Mouse (Mus musculus) kidney, postnatal 0 days (tissue): ENCODE results near the gene Serpinc1. TPM values are rescaled to one million over a fixed set of nuclear protein-coding genes. Genes with fewer than 3 reads are reported as not detected.

Source experiments
- ATAC-seq: fragments of 200-750 bp; cut with Nextera tagmentation; replicated peaks from 2 replicates; pipeline ENCODE4 v1.8.0; 2017; ENCODE audit warnings: low read depth, moderate number of reproducible peaks, moderate TSS enrichment, moderate library complexity; ENCODE audit not compliant: low FRiP score
- DNase-seq: peaks from one replicate; pipeline ENCODE4 v3.0.0-alpha.2; 2016; ENCODE audit warnings: low spot score
- H3K27ac ChIP-seq: fragments of 300-500 bp; sonication (generic); 2 replicates; pipeline ENCODE4 v1.5.1; 2014; ENCODE audit warnings: mild to moderate bottlenecking
- H3K27me3 ChIP-seq: fragments of 300-500 bp; sonication (generic); 2 replicates; pipeline ENCODE4 v1.6.1; 2014; ENCODE audit warnings: low read length, mixed read lengths; ENCODE audit not compliant: insufficient read depth
- H3K36me3 ChIP-seq: fragments of 300-500 bp; sonication (generic); 2 replicates; pipeline ENCODE4 v1.6.1; 2014; ENCODE audit warnings: low read length, mixed read lengths; ENCODE audit not compliant: insufficient read depth
- H3K4me1 ChIP-seq: fragments of 300-500 bp; sonication (generic); replicated peaks from 2 replicates; pipeline ENCODE4 v1.6.1; 2014; ENCODE audit warnings: antibody characterized with exemption, low read length, mixed read lengths; ENCODE audit not compliant: insufficient read depth
- H3K4me2 ChIP-seq: fragments of 300-500 bp; sonication (generic); 2 replicates; pipeline ENCODE4 v1.6.1; 2014; ENCODE audit warnings: mild to moderate bottlenecking, low read length, moderate library complexity, mixed read lengths
- H3K4me3 ChIP-seq: fragments of 300-500 bp; sonication (generic); replicated peaks from 2 replicates; pipeline ENCODE4 v1.5.1; 2014; ENCODE audit warnings: low read depth, low read length
- H3K9ac ChIP-seq: fragments of 300-500 bp; sonication (generic); 2 replicates; pipeline ENCODE4 v1.6.1; 2014; ENCODE audit warnings: low read depth, low read length
- H3K9me3 ChIP-seq: fragments of 300-500 bp; sonication (generic); replicated peaks from 2 replicates; pipeline ENCODE4 v1.6.1; 2016; ENCODE audit warnings: low read length, inconsistent platforms, mixed read lengths
- CTCF ChIP-seq: IDR thresholded peaks from 2 replicates; pipeline ENCODE4 v1.5.1; 2016; ENCODE audit warnings: antibody characterized with exemption, low read depth, mild to moderate bottlenecking, moderate library complexity
- WGBS: fragments of 180-500 bp; shearing (Covaris S2); extraction: QIAGEN DNeasy Blood & Tissue Kit; methylation state at CpG from one replicate; pipeline ENCODE4 v1.1.7; 2014; 5-methylcytosine and 5-hydroxymethylcytosine counted together
- polyA plus RNA-seq: library from polyadenylated mRNA; unstranded; fragments of >200 nt; fragmentation: Nextera tagmentation; extraction: Ambion mirVana; gene quantifications from 2 replicates; pipeline ENCODE4 v1.2.1, GENCODE M21; 2015

Serpinc1 gene
- polyA plus RNA-seq, result 1.8 TPM in 2 replicates

- TF ChIP-seq CTCF, result no peak
- no peaks in the 10 kb centered on the region for H3K36me3 ChIP-seq
- H3K27me3 ChIP-seq, result no peaks in the 10 kb centered on the region
- H3K4me1 ChIP-seq, result no peaks in the 10 kb centered on the region
- H3K4me3 ChIP-seq, result no peak within 1 kb of the TSS
- 90% methylated on average over 4 of the region's 4 CpGs for WGBS
- no peak for DNase-seq
- ATAC-seq, result no peak
- H3K27ac ChIP-seq, result no peak within 1 kb of the TSS
- H3K9ac ChIP-seq, result no peak within 1 kb of the TSS
- H3K9me3 ChIP-seq, result no peaks in the 10 kb centered on the region
- H3K4me2 ChIP-seq, result no peak within 1 kb of the TSS
These were observed at the start of gene Serpinc1 for GRCm38 (mm10) chr1:160978071-160978735. Serpinc1 (plus strand) TSS chr1:160978585.

GRCm38 (mm10) chr1:160931320-160931719, 47.1 kb upstream of the Serpinc1 start:
- no peak overlapping the region for H3K4me3 ChIP-seq
- no peaks in the 10 kb centered on the region for H3K4me1 ChIP-seq
- no peak overlapping the region for H3K4me2 ChIP-seq
- H3K9me3 ChIP-seq, result no peaks in the 10 kb centered on the region
- no peak overlapping the region for H3K27ac ChIP-seq
- 0 out of 2 replicates have a peak, but pooled peaks cover 7% of the 10 kb centered on the region for H3K36me3 ChIP-seq
- no peak for DNase-seq
- ATAC-seq, result no peak
- TF ChIP-seq CTCF, result no peak
- H3K9ac ChIP-seq, result no peak overlapping the region
- no peaks in the 10 kb centered on the region for H3K27me3 ChIP-seq

GRCm38 (mm10) chr1:160933896-160934482, 44.4 kb upstream of the Serpinc1 start:
- Histone ChIP-seq H3K9me3 (no peaks in the 10 kb centered on the region), H3K27me3 (no peaks in the 10 kb centered on the region), H3K4me1 (no peaks in the 10 kb centered on the region), H3K9ac (no peak overlapping the region), H3K4me3 (no peak overlapping the region), H3K36me3 (peaks cover 12% of the 10 kb centered on the region; the same call in 1 of the 2 replicates), H3K27ac (no peak overlapping the region), H3K4me2 (no peak overlapping the region)
- DNase-seq (peak; percentile 86), ATAC-seq (no peak)
- peak; percentile 73 for TF ChIP-seq CTCF
- WGBS, result 67% methylated on average over 4 of the region's 4 CpGs

- TF ChIP-seq CTCF, result peak; percentile 67
- H3K4me2 ChIP-seq, result no peak overlapping the region
- ATAC-seq (peak; percentile 40; the same call in 1 of the 2 replicates), DNase-seq (peak; percentile 35)
- no peak overlapping the region for H3K27ac ChIP-seq
- no peaks in the 10 kb centered on the region for H3K27me3 ChIP-seq
- H3K9ac ChIP-seq, result no peak overlapping the region
- no peak overlapping the region for H3K4me3 ChIP-seq
- WGBS, result 89% methylated on average over 6 of the region's 6 CpGs
- H3K9me3 ChIP-seq, result no peaks in the 10 kb centered on the region
- peaks cover 20% of the 10 kb centered on the region for H3K36me3 ChIP-seq
- no peaks in the 10 kb centered on the region for H3K4me1 ChIP-seq
These were observed 42.8 kb upstream of the Serpinc1 start for GRCm38 (mm10) chr1:160935551-160935950.

- Histone ChIP-seq H3K27me3 (no peaks in the 10 kb centered on the region), H3K9ac (no peak overlapping the region), H3K36me3 (peaks cover 44% of the 10 kb centered on the region), H3K4me2 (no peak overlapping the region), H3K4me3 (no peak overlapping the region), H3K9me3 (no peaks in the 10 kb centered on the region), H3K27ac (no peak overlapping the region), H3K4me1 (no peaks in the 10 kb centered on the region)
- no peak for TF ChIP-seq CTCF
- ATAC-seq, result no peak
- no peak for DNase-seq
- 93% methylated on average over 7 of the region's 7 CpGs for WGBS
These were observed 15.2 kb upstream of the Serpinc1 start for GRCm38 (mm10) chr1:160963199-160963598.

- H3K27ac ChIP-seq, result no peak overlapping the region
- TF ChIP-seq CTCF, result no peak
- 74% methylated on average over 1 of the region's 1 CpGs for WGBS
- ATAC-seq (no peak), DNase-seq (peak; percentile 54)
- H3K4me1 ChIP-seq, result no peaks in the 10 kb centered on the region
- no peaks in the 10 kb centered on the region for H3K9me3 ChIP-seq
- H3K4me2 ChIP-seq, result no peak overlapping the region
- no peak overlapping the region for H3K9ac ChIP-seq
- H3K4me3 ChIP-seq, result no peak overlapping the region
- H3K27me3 ChIP-seq, result no peaks in the 10 kb centered on the region
- H3K36me3 ChIP-seq, result peaks cover 48% of the 10 kb centered on the region
These were observed 11.1 kb upstream of the Serpinc1 start for GRCm38 (mm10) chr1:160967268-160967667.

GRCm38 (mm10) chr1:160968643-160969042, 9.7 kb upstream of the Serpinc1 start:
- H3K36me3 ChIP-seq, result peaks cover 39% of the 10 kb centered on the region
- no peak overlapping the region for H3K9ac ChIP-seq
- H3K27me3 ChIP-seq, result no peaks in the 10 kb centered on the region
- H3K9me3 ChIP-seq, result no peaks in the 10 kb centered on the region
- H3K4me3 ChIP-seq, result no peak overlapping the region
- H3K4me1 ChIP-seq, result no peaks in the 10 kb centered on the region
- no peak overlapping the region for H3K27ac ChIP-seq
- ATAC-seq (no peak), DNase-seq (no peak)
- 63% methylated on average over 5 of the region's 5 CpGs for WGBS
- H3K4me2 ChIP-seq, result no peak overlapping the region
- no peak for TF ChIP-seq CTCF
